Mouse (Mus musculus): Measurements from ENCODE around the gene Cavin4.
"Not testable (repeated sequence)": the region's sequence is repeated elsewhere in the genome, so short reads cannot be mapped to it uniquely, and the experiment has no call there.

Gene Cavin4

DNA sequence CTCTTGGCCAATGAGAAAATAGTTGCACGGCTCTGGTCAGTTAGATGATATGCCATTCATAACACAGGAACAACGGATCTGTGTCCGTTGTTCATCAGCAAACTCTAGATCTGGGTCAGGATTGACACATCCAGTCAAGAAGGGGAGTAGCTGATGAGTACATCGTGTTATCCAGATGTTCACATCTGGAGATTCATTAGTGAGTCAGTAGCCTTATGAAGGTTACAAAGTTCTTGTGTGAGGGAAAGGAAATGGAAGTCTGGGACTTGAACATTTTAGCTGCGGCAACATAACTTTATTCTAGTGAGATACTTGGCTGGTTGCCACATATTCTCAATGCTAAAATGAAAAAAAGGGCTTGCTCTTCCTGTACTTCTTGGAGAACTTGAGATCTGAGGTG lies 9.6 kb downstream of the Cavin4 start:
- DNase-seq (ENCODE audit: low spot score in 2 of 2): no peak

DNA sequence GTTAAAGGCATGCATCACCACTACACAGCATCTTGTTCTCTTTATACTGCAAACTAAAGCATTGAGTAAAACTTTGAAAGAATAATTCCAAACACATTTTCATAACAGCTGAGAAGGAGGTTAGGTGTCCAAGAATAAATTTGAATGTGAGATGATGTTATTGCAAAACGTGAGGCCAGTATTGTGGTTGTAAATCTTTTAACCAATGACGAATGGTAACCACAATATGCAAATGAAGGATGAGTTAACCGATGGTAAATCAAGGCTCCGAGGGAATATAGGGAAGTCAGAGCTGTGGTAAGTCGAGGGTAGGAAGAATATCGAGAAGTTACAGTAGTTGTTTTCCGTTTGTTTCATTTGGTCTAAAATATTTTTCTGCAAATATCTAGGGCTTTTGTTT lies 11.1 kb downstream of the Cavin4 start:
- no peak for DNase-seq (ENCODE audit: low spot score in 2 of 2)

DNA sequence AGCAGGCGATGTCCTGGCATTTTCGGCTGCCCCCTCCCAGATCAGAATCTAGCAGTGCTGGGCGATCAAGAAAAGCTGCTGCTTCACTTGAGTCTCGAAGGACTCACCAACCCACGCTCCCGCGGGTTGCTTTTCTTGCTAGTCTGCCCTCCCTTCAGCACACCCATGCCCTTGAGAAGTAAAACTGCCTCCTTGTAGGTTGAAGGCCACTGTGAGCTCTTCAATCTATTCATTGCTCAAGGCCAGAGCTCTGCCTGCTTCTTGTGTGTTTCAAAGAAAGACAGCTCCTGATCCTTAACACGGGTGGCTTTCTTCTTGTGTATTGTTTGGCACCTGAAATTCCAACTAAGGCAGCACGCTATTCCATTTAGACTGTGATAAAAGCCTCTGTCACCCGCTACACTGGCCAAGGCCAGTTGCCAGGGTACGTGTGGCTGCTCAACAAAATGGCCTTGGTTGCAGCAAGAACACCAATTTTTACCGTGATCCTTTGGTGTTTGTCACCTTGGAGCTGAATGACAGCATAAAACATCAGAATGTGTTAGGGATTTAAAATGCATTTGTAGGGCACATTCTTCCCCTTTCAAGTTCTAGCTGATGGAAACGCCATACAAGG lies 13.4 kb downstream of the Cavin4 start:
- no peak for DNase-seq (ENCODE audit: low spot score in 2 of 2)

DNA sequence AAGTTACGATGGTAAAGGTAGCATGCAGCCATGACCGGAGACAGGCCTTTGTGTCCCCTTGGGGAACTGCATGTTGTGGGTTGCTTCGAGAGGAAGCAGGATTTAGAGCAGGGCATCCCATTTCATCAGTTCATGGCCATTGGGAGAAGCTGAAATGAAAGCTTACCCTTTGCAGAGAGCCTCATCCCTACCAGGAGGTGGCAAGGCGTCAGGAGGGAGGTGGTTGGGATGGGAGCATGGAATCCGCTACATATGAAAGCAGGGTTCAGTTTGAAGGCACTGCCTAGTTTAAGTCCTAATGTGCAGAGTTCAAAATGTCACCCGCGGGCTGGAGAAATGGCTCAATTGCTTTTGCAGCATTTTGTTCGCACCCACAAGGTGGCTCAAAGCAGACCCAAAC lies 14.0 kb downstream of the Cavin4 start:
- no peak for DNase-seq (ENCODE audit: low spot score in 2 of 2)

DNA sequence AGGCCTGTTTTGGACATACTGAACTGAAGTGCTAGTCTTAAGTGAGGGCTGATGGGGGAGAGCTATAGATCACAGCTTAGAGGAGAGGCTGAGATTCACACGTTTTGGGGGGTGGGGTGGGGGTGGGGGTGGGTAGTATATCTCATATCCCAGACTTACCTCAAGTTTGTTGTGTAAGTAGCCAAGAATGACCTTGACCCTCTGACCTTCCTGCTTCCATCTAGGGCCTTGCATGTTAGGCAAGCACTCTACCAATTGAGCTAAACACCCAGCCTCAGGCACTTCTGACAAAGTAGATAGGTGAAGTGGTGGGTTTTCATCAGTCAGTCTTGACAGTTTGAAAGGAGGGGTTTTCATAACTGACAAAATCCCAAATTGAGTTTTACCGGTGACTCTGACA lies 14.5 kb downstream of the Cavin4 start:
- no peak for DNase-seq (ENCODE audit: low spot score in 2 of 2)

DNA sequence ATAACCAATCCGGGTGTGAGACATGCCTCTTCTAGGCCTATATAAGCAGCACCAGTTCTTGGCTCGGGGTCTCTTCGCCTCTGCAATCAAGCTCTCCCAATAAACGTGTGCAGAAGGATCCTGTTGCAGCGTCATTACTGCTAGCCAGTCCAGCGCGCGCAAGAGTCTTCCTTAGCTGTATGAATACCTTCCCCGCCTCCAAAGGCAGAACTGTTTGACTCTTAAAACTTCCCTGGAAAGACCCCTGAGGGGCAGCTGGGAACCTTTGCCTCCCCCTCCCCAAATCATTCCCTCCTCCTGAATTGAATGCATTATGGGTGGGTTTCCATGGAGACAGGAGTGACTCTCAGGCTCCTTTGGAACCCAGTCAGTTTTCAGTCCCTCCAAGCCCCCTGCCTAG lies 15.5 kb downstream of the Cavin4 start:
- DNase-seq (ENCODE audit: low spot score in 2 of 2): no peak

DNA sequence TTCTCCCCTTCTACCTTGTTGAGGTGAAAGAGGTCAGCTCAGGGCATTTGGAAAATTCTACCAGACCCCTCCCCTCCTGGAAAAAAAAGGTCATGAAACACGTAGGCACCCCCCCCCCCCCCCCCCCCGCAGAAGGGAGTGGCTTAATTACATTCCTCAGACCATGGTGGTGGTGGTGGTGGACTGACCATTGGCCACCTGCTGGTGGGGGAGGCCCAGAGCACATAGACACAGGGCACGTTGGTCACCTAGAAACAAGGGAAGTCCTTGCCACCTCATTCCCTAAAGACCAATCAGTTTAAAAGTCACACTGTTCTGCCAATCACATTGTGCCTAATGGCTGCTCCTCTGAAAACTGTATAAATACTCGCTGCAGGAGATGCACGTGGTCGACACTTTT lies 16.4 kb downstream of the Cavin4 start:
- not testable (repeated sequence) for DNase-seq (ENCODE audit: low spot score in 2 of 2)

DNA sequence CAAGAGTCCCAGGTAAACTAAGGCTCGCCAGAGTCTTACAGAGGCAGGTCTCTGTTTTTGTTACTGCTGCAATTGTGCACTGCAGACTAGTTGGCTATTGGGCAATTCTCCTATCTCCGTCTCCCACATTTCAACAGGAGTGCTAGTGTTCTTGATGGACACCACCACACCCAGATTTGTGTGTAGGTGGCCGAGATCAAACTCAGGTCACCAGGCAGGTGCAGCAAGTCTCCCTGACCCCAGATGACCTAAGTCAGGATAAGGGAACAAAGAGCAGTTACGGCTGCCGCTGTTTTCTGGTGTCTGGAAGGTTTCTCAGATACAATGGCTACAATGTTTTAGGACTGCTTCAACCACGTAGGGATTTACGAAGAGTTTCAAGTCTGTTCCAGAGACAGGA lies 16.9 kb downstream of the Cavin4 start:
- DNase-seq (ENCODE audit: low spot score in 2 of 2): no peak

DNA sequence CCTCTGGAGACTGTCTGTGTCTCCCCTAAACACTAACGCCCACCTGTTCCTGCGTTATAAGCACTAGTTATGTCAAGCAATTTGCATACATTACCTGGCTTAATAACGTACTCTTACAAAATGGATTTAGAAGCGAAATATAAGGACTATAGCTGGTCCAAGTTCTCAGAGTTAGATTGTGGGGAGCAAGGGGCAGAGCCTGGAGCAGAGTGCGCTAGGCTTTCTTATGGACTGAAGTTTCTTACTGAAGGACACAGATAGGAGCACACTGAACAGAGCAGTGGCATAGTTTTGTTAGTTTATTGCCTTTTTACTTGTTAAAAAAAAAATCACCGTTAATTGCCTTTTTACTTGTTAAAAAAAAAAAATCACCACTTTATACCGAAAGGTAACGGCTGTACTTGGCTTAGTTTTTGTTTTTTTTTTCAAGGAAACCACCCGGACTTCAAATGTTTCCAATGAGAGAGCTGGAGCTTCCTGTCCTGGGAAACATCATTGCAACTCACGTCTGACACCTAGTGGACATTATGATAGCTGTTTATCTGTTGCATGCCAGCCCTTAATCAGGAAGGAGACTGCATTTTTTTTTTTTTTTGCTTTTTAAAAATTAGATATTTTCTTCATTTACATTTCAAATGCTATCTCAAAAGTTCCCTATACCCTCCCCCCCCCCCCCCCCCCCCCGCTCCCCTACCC lies 17.5 kb downstream of the Cavin4 start:
- no peak for DNase-seq (ENCODE audit: low spot score in 2 of 2)

DNA sequence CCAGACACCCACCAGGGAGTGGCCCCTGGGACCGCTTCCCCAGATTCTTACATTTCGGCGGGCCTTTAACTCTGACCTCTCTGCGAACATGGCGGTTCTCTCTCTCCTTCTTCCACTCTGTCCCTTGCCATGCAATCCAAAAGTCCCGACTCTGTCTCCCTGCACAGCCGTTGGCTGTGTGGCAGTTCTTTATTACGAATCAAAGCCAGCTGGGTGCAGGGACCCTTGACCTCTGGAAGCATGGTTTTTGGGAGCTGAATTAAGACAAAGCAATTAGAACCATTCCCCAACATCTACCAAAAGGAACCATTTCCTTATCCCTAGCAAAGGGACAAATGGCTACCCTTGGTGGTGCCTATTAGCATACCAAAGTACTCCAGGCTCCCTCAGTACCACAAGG lies 19.8 kb downstream of the Cavin4 start:
- no peak for DNase-seq (ENCODE audit: low spot score in 2 of 2)

DNA sequence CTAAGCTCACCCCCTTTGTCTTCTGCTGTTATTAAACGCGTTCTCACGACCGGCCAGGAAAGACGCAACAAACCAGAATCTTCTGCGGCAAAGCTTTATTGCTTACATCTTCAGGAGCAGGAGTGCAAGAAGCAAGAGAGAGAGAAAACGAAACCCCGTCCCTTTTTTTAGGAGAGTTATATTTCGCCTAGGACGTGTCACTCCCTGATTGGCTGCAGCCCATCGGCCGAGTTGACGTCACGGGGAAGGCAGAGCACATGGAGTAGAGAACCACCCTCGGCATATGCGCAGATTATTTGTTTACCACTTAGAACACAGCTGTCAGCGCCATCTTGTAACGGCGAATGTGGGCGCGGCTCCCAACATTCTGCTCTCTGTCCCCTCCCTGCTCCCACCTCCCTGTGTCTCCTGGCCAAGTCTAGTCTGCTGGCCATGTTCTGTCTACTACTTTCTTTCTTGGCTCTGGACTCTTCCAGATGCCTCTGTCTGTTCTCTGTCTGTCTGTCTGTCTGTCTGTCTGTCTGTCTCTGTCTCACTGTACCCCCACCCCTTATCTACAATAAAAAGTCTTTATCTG lies 20.4 kb downstream of the Cavin4 start:
- DNase-seq (ENCODE audit: low spot score in 2 of 2): not testable (repeated sequence)

DNA sequence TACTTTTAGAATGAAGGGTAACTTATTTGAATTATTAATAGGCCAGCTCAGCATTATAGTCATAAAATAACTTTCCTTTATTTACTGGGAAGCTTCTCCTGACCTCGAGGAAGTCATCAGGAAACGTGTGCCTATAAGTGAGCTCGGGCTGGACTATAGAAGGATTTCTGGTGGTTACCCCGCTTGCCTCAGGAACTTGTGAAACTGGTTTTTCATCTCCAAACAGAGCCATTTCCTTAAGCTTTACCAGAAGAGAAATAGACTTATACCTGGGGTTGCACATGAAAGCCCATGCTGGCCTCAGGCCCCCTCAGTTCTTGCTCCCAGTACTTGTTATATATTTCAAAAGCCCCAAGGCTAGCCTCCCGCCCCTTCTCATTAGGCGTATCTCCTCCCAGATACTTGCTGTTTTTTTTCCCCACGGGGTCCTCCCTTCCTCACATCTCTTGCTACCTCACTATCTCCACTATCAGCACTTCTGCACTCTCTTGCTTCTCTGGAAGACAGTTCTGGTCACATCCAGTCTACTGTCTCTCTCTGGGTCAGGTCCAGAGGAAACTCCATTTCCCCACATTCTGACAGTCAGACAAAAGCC lies 21.4 kb downstream of the Cavin4 start:
- DNase-seq (ENCODE audit: low spot score in 2 of 2): no peak

DNA sequence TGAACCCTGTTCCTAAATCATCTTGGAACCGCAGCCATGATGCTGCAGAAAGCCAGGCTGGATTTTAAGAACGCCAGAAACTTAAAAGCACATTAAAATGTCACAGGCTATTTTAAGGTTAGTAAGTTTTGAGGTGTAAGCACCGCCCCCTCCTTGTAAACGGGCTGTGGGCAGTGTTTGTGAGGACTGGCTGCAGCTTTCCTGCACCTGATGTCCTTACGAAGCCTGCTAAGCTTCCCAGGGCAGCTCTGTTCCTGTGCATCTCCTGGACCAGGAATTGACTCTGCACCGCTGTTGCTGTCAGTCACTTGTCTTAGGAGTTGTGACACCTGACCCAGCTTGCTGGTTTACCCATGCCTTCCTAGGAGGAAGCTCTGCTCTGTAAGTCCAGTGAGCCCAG lies 24.8 kb downstream of the Cavin4 start:
- DNase-seq (ENCODE audit: low spot score in 2 of 2): no peak

DNA sequence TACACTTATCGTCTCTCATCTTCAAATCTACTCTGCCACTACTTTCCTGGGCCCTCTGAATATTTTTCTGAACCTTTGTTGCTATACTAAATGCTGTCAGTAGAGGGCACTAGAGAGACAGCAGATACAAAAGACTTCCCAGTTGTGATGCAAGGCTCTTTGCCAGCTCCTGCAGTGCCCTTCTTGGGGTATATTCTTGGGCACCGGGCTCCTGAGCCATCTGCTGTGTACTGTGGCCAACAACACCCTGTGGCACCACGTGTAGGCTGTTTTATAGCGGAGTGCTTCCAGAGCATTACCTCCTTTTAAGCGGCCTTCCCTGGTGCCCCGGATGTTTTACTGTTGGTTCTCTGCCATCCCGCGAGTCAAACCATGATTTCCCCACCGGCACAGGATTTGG lies 27.3 kb downstream of the Cavin4 start:
- peak in 1 of 2 experiments; percentile 86 for DNase-seq (ENCODE audit: low spot score in 2 of 2)

DNA sequence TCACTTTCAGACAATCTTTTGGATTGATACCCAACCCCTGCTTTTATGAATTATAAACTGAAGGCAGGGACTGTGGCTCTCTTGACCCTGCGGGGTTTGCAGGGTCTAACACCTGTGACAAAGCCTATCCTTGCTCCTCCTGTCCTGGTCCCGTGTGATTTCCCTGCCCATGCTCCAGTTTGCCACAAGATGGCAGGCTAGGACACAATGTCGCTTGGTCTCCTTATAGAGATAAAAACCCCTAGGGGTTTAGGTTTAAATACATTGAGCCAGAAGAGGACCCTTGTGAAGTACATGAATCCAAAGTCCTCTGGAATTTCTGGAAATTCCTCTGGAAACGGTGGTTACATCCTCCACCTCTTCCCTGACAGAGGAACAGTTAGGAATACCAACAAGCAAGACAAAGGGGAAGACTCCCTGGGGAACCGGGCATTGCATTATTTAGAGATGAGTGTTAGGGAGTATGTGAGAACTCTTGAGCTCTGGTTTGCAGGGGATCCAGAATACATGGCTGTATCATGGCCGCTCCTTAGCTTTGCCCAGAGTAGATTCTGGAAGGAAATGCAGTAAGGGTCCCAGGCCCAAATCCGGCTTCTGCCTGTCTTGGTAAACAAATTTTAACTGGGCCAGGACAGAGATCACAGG lies 28.6 kb downstream of the Cavin4 start:
- peak; percentile 51 to 68 for DNase-seq (ENCODE audit: low spot score in 2 of 2)

DNA sequence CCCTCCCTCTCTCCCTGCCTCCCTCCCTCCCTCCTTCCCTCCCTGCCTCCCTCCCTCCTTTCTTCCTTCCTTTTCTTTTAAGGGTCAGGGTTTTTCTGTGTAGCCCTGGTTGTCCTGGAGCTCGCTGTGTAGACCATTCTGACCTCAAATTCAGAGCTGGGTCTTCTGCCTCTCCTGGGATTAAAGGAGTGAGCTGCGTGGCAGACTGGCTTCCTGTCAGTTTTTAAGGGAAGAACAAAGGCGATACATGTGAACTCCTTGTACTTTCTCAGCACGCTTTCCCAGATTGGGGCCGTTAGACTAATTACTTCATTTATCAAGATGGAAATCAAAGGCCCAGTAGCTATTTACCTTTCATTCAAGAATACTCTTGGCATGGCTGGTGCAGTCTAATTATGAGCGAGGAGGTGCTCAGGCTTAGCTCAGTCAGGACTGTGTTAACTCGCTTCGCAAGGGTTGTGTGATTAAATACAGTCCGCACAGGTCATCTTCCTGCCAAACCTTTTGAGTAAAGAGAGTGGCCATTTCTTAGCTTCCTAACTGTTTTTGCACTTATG lies 29.5 kb downstream of the Cavin4 start:
- no peak for DNase-seq (ENCODE audit: low spot score in 2 of 2)

DNA sequence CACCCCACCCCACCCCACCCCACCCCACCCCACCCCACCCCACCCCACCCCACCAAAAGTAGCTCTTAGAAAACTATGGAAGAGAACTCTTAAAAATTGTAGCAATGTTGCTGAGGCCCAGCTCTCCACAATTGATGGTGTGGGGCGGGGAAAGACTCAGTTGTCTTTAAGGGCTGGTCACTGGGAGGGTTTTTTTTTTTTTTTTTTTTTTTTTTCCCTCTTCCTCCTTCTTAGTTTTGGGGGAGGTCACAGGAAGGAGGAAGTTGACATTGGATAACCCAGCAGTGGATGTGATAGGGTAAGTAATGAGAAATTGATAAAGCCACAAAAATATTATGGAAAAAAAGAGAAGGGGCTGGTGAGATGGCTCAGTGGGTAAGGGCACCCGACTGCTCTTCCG lies 33.4 kb downstream of the Cavin4 start:
- no peak for DNase-seq (ENCODE audit: low spot score in 2 of 2)

DNA sequence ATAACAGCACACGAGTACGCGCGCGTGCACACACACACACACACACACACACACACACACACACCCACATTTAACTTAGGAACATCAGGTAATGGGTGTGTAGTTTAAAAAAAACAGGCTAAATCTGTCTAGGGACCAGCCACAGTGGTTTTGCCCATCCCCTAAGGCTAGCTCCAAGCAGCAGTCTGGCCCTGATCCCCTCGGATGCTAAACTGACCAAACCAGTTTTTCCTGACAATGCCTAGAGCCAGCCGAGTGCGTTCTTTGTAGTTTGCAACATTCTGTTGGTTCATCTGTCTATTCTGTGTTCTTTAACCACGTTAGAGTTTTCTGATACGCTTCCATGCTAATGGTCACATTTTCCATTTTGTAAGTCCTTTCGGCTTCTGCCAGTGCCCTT lies 34.0 kb downstream of the Cavin4 start:
- no peak for DNase-seq (ENCODE audit: low spot score in 2 of 2)

DNA sequence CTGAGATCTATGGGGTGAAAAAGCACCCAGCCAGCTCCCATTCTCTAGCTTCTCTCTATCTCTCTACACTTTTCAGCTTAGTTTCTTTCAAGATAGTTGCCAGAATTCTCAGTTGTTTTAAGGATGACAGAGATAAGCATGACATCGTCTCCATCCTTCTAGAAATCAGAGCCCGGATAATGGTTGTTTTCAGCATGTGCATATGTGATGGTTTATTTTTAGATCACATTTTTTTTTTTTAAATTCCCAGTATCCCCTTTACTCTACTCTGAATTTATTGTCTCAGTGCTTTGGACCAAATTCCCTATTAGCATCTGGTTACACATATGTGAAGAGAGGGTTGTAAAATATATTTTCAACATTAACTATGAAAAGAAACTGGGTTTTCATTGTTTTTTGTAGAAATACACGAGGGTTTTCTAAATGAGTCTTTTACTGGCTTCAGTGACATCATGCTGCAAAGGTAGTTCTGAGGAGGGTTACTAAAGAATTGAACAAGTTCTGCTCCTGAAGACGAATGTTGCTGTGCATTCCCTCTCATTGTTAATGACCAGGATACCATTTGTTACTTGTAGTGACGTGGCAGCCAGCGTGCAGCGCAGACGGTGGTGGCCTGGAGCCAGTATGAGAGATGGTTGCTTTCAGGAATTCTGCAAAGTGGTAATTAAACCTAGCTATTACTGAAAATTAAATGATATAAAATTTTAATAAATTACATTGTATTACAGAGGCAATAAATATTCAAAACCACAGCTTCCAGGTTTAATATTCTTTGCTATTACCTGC lies 52.7 kb downstream of the Cavin4 start:
- no peak for DNase-seq (ENCODE audit: low spot score in 2 of 2)

DNA sequence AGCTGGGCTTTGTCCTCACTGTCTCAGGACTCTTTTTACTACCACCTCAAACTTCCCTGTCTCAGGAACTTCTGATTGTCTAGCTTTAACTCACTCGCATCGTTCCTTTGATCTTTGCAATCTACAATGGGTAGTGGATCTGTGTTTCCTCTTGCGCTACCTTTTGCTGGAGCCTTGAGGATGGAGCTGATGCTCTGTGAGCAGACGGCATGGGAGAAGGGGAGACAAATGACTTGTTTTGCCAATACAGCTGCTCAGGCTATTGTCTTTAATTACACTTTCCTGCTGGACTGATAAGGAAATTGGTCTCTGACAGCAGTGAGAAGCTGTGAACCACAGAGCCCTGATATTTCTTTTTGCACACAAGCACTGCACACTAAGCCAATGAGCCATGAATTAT lies 53.5 kb downstream of the Cavin4 start:
- no peak for DNase-seq (ENCODE audit: low spot score in 2 of 2)
